Mouse (Mus musculus): ENCODE measurements at regions not wholly inside any gene's neighbourhood (a gene's known extent, or its start where the extent isn't known, plus 50 kb on each side); places are given as distances from the start of the nearest gene placed in this dataset.

GRCm38 (mm10) chr12:54489675-54490074 is 166.7 kb downstream of the Sptssa start:
- ATAC-seq (ENCODE audit: extremely low read depth, insufficient number of reproducible peaks, low FRiP score, poor library complexity, severe bottlenecking), result no peak
- no peaks in the 10 kb centered on the region for H3K36me3 ChIP-seq (replicated peaks)
- DNase-seq (ENCODE audit: low spot score), result no peak
- no peak for TF ChIP-seq GATA2 (IDR thresholded peaks at IDR 0.05; ENCODE audit: borderline replicate concordance, low read depth, low read length)
- TF ChIP-seq CTCF (IDR thresholded peaks at IDR 0.05; ENCODE audit: low read depth, low read length), result no peak
- TF ChIP-seq POLR2AphosphoS5 (IDR thresholded peaks at IDR 0.05; ENCODE audit: insufficient replicate concordance, low read depth, low read length), result no peak
- no peak for TF ChIP-seq GATA1 (IDR thresholded peaks at IDR 0.05; ENCODE audit: borderline replicate concordance, low read length)
- TF ChIP-seq TAL1 (conservative IDR thresholded peaks at IDR 0.05; ENCODE audit: low read depth, low read length), result no peak
- no peak overlapping the region for H3K4me3 ChIP-seq (ENCODE audit: low read depth, low read length)
- no peaks in the 10 kb centered on the region for H3K4me1 ChIP-seq (ENCODE audit: insufficient read depth, low read depth, low read length)
- H3K9me3 ChIP-seq (replicated peaks), result peaks cover 40% of the 10 kb centered on the region
- no peaks in the 10 kb centered on the region for H3K27me3 ChIP-seq (ENCODE audit: insufficient read depth, low read length)

- H3K4me3 ChIP-seq (ENCODE audit: low read depth, low read length), result no peak overlapping the region
- no peaks in the 10 kb centered on the region for H3K36me3 ChIP-seq (replicated peaks)
- ATAC-seq (ENCODE audit: extremely low read depth, insufficient number of reproducible peaks, low FRiP score, poor library complexity, severe bottlenecking), result no peak
- no peak for DNase-seq (ENCODE audit: low spot score)
- TF ChIP-seq TAL1 (conservative IDR thresholded peaks at IDR 0.05; ENCODE audit: low read depth, low read length) (no peak), POLR2AphosphoS5 (IDR thresholded peaks at IDR 0.05; ENCODE audit: insufficient replicate concordance, low read depth, low read length) (no peak), GATA2 (IDR thresholded peaks at IDR 0.05; ENCODE audit: borderline replicate concordance, low read depth, low read length) (no peak), CTCF (IDR thresholded peaks at IDR 0.05; ENCODE audit: low read depth, low read length) (no peak), GATA1 (IDR thresholded peaks at IDR 0.05; ENCODE audit: borderline replicate concordance, low read length) (no peak)
- peaks cover 27% of the 10 kb centered on the region for H3K9me3 ChIP-seq (replicated peaks)
- H3K4me1 ChIP-seq (ENCODE audit: insufficient read depth, low read depth, low read length), result no peaks in the 10 kb centered on the region
- H3K27me3 ChIP-seq (ENCODE audit: insufficient read depth, low read length), result no peaks in the 10 kb centered on the region
Observed at GRCm38 (mm10) chr12:54487689-54488088, 168.7 kb downstream of the Sptssa start.

GRCm38 (mm10) chr12:54482020-54482419 is 174.4 kb downstream of the Sptssa start:
- ATAC-seq (ENCODE audit: extremely low read depth, insufficient number of reproducible peaks, low FRiP score, poor library complexity, severe bottlenecking), result no peak
- H3K36me3 ChIP-seq (replicated peaks), result no peaks in the 10 kb centered on the region
- H3K4me3 ChIP-seq (ENCODE audit: low read depth, low read length), result no peak overlapping the region
- H3K4me1 ChIP-seq (ENCODE audit: insufficient read depth, low read depth, low read length), result no peaks in the 10 kb centered on the region
- peaks cover 18% of the 10 kb centered on the region for H3K9me3 ChIP-seq (replicated peaks)
- no peak for TF ChIP-seq GATA2 (IDR thresholded peaks at IDR 0.05; ENCODE audit: borderline replicate concordance, low read depth, low read length)
- TF ChIP-seq CTCF (IDR thresholded peaks at IDR 0.05; ENCODE audit: low read depth, low read length), result no peak
- no peak for TF ChIP-seq TAL1 (conservative IDR thresholded peaks at IDR 0.05; ENCODE audit: low read depth, low read length)
- no peak for TF ChIP-seq POLR2AphosphoS5 (IDR thresholded peaks at IDR 0.05; ENCODE audit: insufficient replicate concordance, low read depth, low read length)
- TF ChIP-seq GATA1 (IDR thresholded peaks at IDR 0.05; ENCODE audit: borderline replicate concordance, low read length), result no peak
- no peaks in the 10 kb centered on the region for H3K27me3 ChIP-seq (ENCODE audit: insufficient read depth, low read length)
- no peak for DNase-seq (ENCODE audit: low spot score)

- ATAC-seq (ENCODE audit: extremely low read depth, insufficient number of reproducible peaks, low FRiP score, poor library complexity, severe bottlenecking) (no peak), DNase-seq (ENCODE audit: low spot score) (no peak)
- no peaks in the 10 kb centered on the region for H3K27me3 ChIP-seq (ENCODE audit: insufficient read depth, low read length)
- no peaks in the 10 kb centered on the region for H3K36me3 ChIP-seq (replicated peaks)
- H3K4me3 ChIP-seq (ENCODE audit: low read depth, low read length), result no peak overlapping the region
- peaks cover 19% of the 10 kb centered on the region for H3K9me3 ChIP-seq (replicated peaks)
- no peak for TF ChIP-seq TAL1 (conservative IDR thresholded peaks at IDR 0.05; ENCODE audit: low read depth, low read length)
- TF ChIP-seq GATA2 (IDR thresholded peaks at IDR 0.05; ENCODE audit: borderline replicate concordance, low read depth, low read length), result no peak
- TF ChIP-seq GATA1 (IDR thresholded peaks at IDR 0.05; ENCODE audit: borderline replicate concordance, low read length), result no peak
- no peak for TF ChIP-seq CTCF (IDR thresholded peaks at IDR 0.05; ENCODE audit: low read depth, low read length)
- TF ChIP-seq POLR2AphosphoS5 (IDR thresholded peaks at IDR 0.05; ENCODE audit: insufficient replicate concordance, low read depth, low read length), result no peak
- H3K4me1 ChIP-seq (ENCODE audit: insufficient read depth, low read depth, low read length), result no peaks in the 10 kb centered on the region
Observed at GRCm38 (mm10) chr12:54479841-54480240, 176.5 kb downstream of the Sptssa start.

GRCm38 (mm10) chr12:54472881-54473280 is 183.5 kb downstream of the Sptssa start:
- TF ChIP-seq TAL1 (conservative IDR thresholded peaks at IDR 0.05; ENCODE audit: low read depth, low read length) (no peak), GATA2 (IDR thresholded peaks at IDR 0.05; ENCODE audit: borderline replicate concordance, low read depth, low read length) (no peak), CTCF (IDR thresholded peaks at IDR 0.05; ENCODE audit: low read depth, low read length) (no peak), POLR2AphosphoS5 (IDR thresholded peaks at IDR 0.05; ENCODE audit: insufficient replicate concordance, low read depth, low read length) (no peak), GATA1 (IDR thresholded peaks at IDR 0.05; ENCODE audit: borderline replicate concordance, low read length) (no peak)
- no peaks in the 10 kb centered on the region for H3K4me1 ChIP-seq (ENCODE audit: insufficient read depth, low read depth, low read length)
- peaks cover 24% of the 10 kb centered on the region for H3K9me3 ChIP-seq (replicated peaks)
- H3K36me3 ChIP-seq (replicated peaks), result no peaks in the 10 kb centered on the region
- H3K27me3 ChIP-seq (ENCODE audit: insufficient read depth, low read length), result no peaks in the 10 kb centered on the region
- no peak for DNase-seq (ENCODE audit: low spot score)
- H3K4me3 ChIP-seq (ENCODE audit: low read depth, low read length), result no peak overlapping the region
- no peak for ATAC-seq (ENCODE audit: extremely low read depth, insufficient number of reproducible peaks, low FRiP score, poor library complexity, severe bottlenecking)

GRCm38 (mm10) chr12:54472407-54472806 is 184.0 kb downstream of the Sptssa start:
- Histone ChIP-seq H3K4me1 (ENCODE audit: insufficient read depth, low read depth, low read length) (no peaks in the 10 kb centered on the region), H3K27me3 (ENCODE audit: insufficient read depth, low read length) (no peaks in the 10 kb centered on the region), H3K4me3 (ENCODE audit: low read depth, low read length) (no peak overlapping the region), H3K9me3 (replicated peaks) (peaks cover 27% of the 10 kb centered on the region), H3K36me3 (replicated peaks) (no peaks in the 10 kb centered on the region)
- DNase-seq (ENCODE audit: low spot score) (no peak), ATAC-seq (ENCODE audit: extremely low read depth, insufficient number of reproducible peaks, low FRiP score, poor library complexity, severe bottlenecking) (no peak)
- TF ChIP-seq POLR2AphosphoS5 (IDR thresholded peaks at IDR 0.05; ENCODE audit: insufficient replicate concordance, low read depth, low read length), result no peak

- Histone ChIP-seq H3K27me3 (ENCODE audit: insufficient read depth, low read length) (no peaks in the 10 kb centered on the region), H3K9me3 (replicated peaks) (peaks cover 26% of the 10 kb centered on the region), H3K4me1 (ENCODE audit: insufficient read depth, low read depth, low read length) (no peaks in the 10 kb centered on the region), H3K4me3 (ENCODE audit: low read depth, low read length) (no peak overlapping the region), H3K36me3 (replicated peaks) (no peaks in the 10 kb centered on the region)
- ATAC-seq (ENCODE audit: extremely low read depth, insufficient number of reproducible peaks, low FRiP score, poor library complexity, severe bottlenecking) (no peak), DNase-seq (ENCODE audit: low spot score) (no peak)
- TF ChIP-seq CTCF (IDR thresholded peaks at IDR 0.05; ENCODE audit: low read depth, low read length), result no peak
- no peak for TF ChIP-seq TAL1 (conservative IDR thresholded peaks at IDR 0.05; ENCODE audit: low read depth, low read length)
- no peak for TF ChIP-seq GATA2 (IDR thresholded peaks at IDR 0.05; ENCODE audit: borderline replicate concordance, low read depth, low read length)
- TF ChIP-seq GATA1 (IDR thresholded peaks at IDR 0.05; ENCODE audit: borderline replicate concordance, low read length), result no peak
- TF ChIP-seq POLR2AphosphoS5 (IDR thresholded peaks at IDR 0.05; ENCODE audit: insufficient replicate concordance, low read depth, low read length), result no peak
Observed at GRCm38 (mm10) chr12:54467635-54468034, 188.7 kb downstream of the Sptssa start.

Data from G1E (cell line).